Mouse (Mus musculus): Measurements from ENCODE around the gene Gm16485.

Gm16485 gene

GRCm38 (mm10) chr9:8971491-8971890 is at the start of gene Gm16485:
Gm16485 (plus strand) TSS chr9:8971791.
- in situ Hi-C loops (cut with MboI, MseI), result loop anchor here (25.0 kb wide), 1 partner anchor 259 kb away; no protein-coding TSS in a partner anchor

- in situ Hi-C loops (cut with MboI, MseI), result no loop called here
These were observed 44.0 kb upstream of the Gm16485 start for GRCm38 (mm10) chr9:8927561-8927960.

- in situ Hi-C loops (cut with MboI, MseI), result no loop called here
These were observed 33.8 kb upstream of the Gm16485 start for GRCm38 (mm10) chr9:8937753-8938152.

- in situ Hi-C loops (cut with MboI, MseI), result loop anchor here (25.0 kb wide), 1 partner anchor 241 kb away; no protein-coding TSS in a partner anchor
These were observed 18.3 kb upstream of the Gm16485 start for GRCm38 (mm10) chr9:8953306-8953705.

- in situ Hi-C loops (cut with MboI, MseI), result loop anchor here (25.0 kb wide), 1 partner anchor 252 kb away; no protein-coding TSS in a partner anchor
These were observed 7.0 kb upstream of the Gm16485 start for GRCm38 (mm10) chr9:8964512-8965133.

GRCm38 (mm10) chr9:8970240-8970639 is 1.4 kb upstream of the Gm16485 start:
- in situ Hi-C loops (cut with MboI, MseI), result loop anchor here (25.0 kb wide), 1 partner anchor 258 kb away; no protein-coding TSS in a partner anchor

GRCm38 (mm10) chr9:8977775-8978174 is 6.2 kb downstream of the Gm16485 start:
- in situ Hi-C loops (cut with MboI, MseI), result no loop called here

- in situ Hi-C loops (cut with MboI, MseI), result no loop called here
These were observed 10.7 kb downstream of the Gm16485 start for GRCm38 (mm10) chr9:8982315-8982714.

- in situ Hi-C loops (cut with MboI, MseI), result no loop called here
These were observed 24.9 kb downstream of the Gm16485 start for GRCm38 (mm10) chr9:8996494-8996893.

- in situ Hi-C loops (cut with MboI, MseI), result no loop called here
These were observed 29.6 kb downstream of the Gm16485 start for GRCm38 (mm10) chr9:9001170-9001569.

GRCm38 (mm10) chr9:9015108-9015507 is 43.5 kb downstream of the Gm16485 start:
- in situ Hi-C loops (cut with MboI, MseI), result no loop called here

Data from T-helper 2 cell (primary cell).